Mouse (Mus musculus) forebrain, embryonic 12.5 days (tissue): ENCODE data around the gene Gnpat. TPM values are rescaled to one million over a fixed set of nuclear protein-coding genes. Genes with fewer than 3 reads are reported as not detected.

Experiments used
- ATAC-seq: fragments of 200-750 bp; cut with Nextera tagmentation; 2 replicates; pipeline ENCODE4 v1.8.0; 2017; ENCODE audit warnings: moderate TSS enrichment; ENCODE audit not compliant: low FRiP score
- H3K27ac ChIP-seq: fragments of 300-500 bp; sonication (generic); 2 replicates; pipeline ENCODE4 v1.5.1; 2016; ENCODE audit warnings: mild to moderate bottlenecking
- H3K27me3 ChIP-seq: fragments of 300-500 bp; sonication (generic); 2 replicates; pipeline ENCODE4 v1.6.1; 2016; ENCODE audit warnings: mild to moderate bottlenecking
- H3K36me3 ChIP-seq: fragments of 300-500 bp; sonication (generic); replicated peaks from 2 replicates; pipeline ENCODE4 v1.6.1; 2016; ENCODE audit warnings: mild to moderate bottlenecking
- H3K4me1 ChIP-seq: fragments of 300-500 bp; sonication (generic); 2 replicates; pipeline ENCODE4 v1.6.1; 2016
- H3K4me2 ChIP-seq: fragments of 300-500 bp; sonication (generic); 2 replicates; pipeline ENCODE4 v1.6.1; 2016; ENCODE audit warnings: mild to moderate bottlenecking, moderate library complexity
- H3K4me3 ChIP-seq: fragments of 300-500 bp; sonication (generic); replicated peaks from 2 replicates; pipeline ENCODE4 v1.5.1; 2016; ENCODE audit warnings: mild to moderate bottlenecking
- H3K9ac ChIP-seq: fragments of 300-500 bp; sonication (generic); 2 replicates; pipeline ENCODE4 v1.6.1; 2016; ENCODE audit warnings: mild to moderate bottlenecking
- H3K9me3 ChIP-seq: fragments of 300-500 bp; sonication (generic); 2 replicates; pipeline ENCODE4 v1.6.1; 2016
- WGBS: fragments of 180-500 bp; shearing (Covaris S2); methylation state at CpG from one replicate; pipeline ENCODE4 v1.1.7; 2016; 5-methylcytosine and 5-hydroxymethylcytosine counted together
- polyA plus RNA-seq: library from polyadenylated mRNA; unstranded; fragments of >200 nt; fragmentation: Nextera tagmentation; extraction: Ambion mirVana; gene quantifications from 2 replicates; pipeline ENCODE4 v1.2.1, GENCODE M21; 2016

Gene Gnpat
- polyA plus RNA-seq, 1 experiment from 2014 or later: 131 TPM

- H3K9ac ChIP-seq: no peak overlapping the region
- no peak overlapping the region for H3K4me2 ChIP-seq
- no peak for ATAC-seq
- peaks cover 64% of the 10 kb centered on the region for H3K36me3 ChIP-seq
- no peak overlapping the region for H3K4me3 ChIP-seq
- no peaks in the 10 kb centered on the region for H3K27me3 ChIP-seq
- peaks cover 5% of the 10 kb centered on the region for H3K4me1 ChIP-seq
- 95% methylated on average over 5 of the region's 5 CpGs for whole genome bisulfite sequencing
- H3K27ac ChIP-seq: no peak overlapping the region
- no peaks in the 10 kb centered on the region for H3K9me3 ChIP-seq
These were observed 51.2 kb downstream of the Gnpat start for GRCm38 (mm10) chr8:124914061-124914460.

GRCm38 (mm10) chr8:124917741-124918484 lies 55.1 kb downstream of the Gnpat start:
- WGBS: 79% methylated on average over 18 of the region's 18 CpGs
- H3K9me3 ChIP-seq: no peaks in the 10 kb centered on the region
- no peak overlapping the region for H3K4me2 ChIP-seq
- H3K4me3 ChIP-seq: no peak overlapping the region
- peaks cover 8% of the 10 kb centered on the region for H3K4me1 ChIP-seq
- H3K27me3 ChIP-seq: no peaks in the 10 kb centered on the region
- ATAC-seq: no peak
- H3K9ac ChIP-seq: no peak overlapping the region
- H3K27ac ChIP-seq: 0 out of 2 replicates have a peak overlapping the region, but pooled peaks have one; percentile 0
- peaks cover 27% of the 10 kb centered on the region for H3K36me3 ChIP-seq

- Histone ChIP-seq H3K4me2 (no peak overlapping the region), H3K27me3 (no peaks in the 10 kb centered on the region), H3K4me1 (peaks cover 11% of the 10 kb centered on the region), H3K27ac (no peak overlapping the region), H3K9ac (no peak overlapping the region), H3K4me3 (no peak overlapping the region), H3K36me3 (peaks cover 9% of the 10 kb centered on the region; the same call in 1 of the 2 replicates), H3K9me3 (no peaks in the 10 kb centered on the region)
- 87% methylated on average over 18 of the region's 18 CpGs for WGBS
- no peak for ATAC-seq
These were observed 58.8 kb downstream of the Gnpat start for GRCm38 (mm10) chr8:124921369-124922279.

- Histone ChIP-seq H3K4me2 (no peak overlapping the region), H3K9me3 (no peaks in the 10 kb centered on the region), H3K4me1 (peaks cover 11% of the 10 kb centered on the region), H3K9ac (no peak overlapping the region), H3K27ac (no peak overlapping the region), H3K27me3 (no peaks in the 10 kb centered on the region), H3K36me3 (peaks cover 17% of the 10 kb centered on the region), H3K4me3 (no peak overlapping the region)
- WGBS: 92% methylated on average over 11 of the region's 11 CpGs
- ATAC-seq: no peak
These were observed 59.8 kb downstream of the Gnpat start for GRCm38 (mm10) chr8:124922490-124923089.

GRCm38 (mm10) chr8:124923971-124924652 lies 61.3 kb downstream of the Gnpat start:
- Histone ChIP-seq H3K4me1 (peaks cover 5% of the 10 kb centered on the region), H3K27ac (no peak overlapping the region), H3K4me3 (no peak overlapping the region), H3K4me2 (no peak overlapping the region), H3K27me3 (no peaks in the 10 kb centered on the region), H3K9me3 (no peaks in the 10 kb centered on the region), H3K36me3 (peaks cover 23% of the 10 kb centered on the region), H3K9ac (no peak overlapping the region)
- no peak for ATAC-seq
- 87% methylated on average over 15 of the region's 15 CpGs for WGBS

- Histone ChIP-seq H3K9ac (no peak overlapping the region), H3K4me2 (no peak overlapping the region), H3K4me3 (no peak overlapping the region), H3K27me3 (no peaks in the 10 kb centered on the region), H3K9me3 (no peaks in the 10 kb centered on the region), H3K27ac (no peak overlapping the region), H3K4me1 (peaks cover 5% of the 10 kb centered on the region), H3K36me3 (peaks cover 25% of the 10 kb centered on the region)
- 87% methylated on average over 14 of the region's 14 CpGs for WGBS
- no peak for ATAC-seq
These were observed 62.9 kb downstream of the Gnpat start for GRCm38 (mm10) chr8:124925544-124926266.

GRCm38 (mm10) chr8:124926351-124926771 lies 63.5 kb downstream of the Gnpat start:
- H3K4me2 ChIP-seq: no peak overlapping the region
- H3K4me1 ChIP-seq: peaks cover 5% of the 10 kb centered on the region
- no peak for ATAC-seq
- peaks cover 25% of the 10 kb centered on the region for H3K36me3 ChIP-seq
- H3K27ac ChIP-seq: no peak overlapping the region
- WGBS: 87% methylated on average over 10 of the region's 10 CpGs
- no peaks in the 10 kb centered on the region for H3K27me3 ChIP-seq
- H3K4me3 ChIP-seq: no peak overlapping the region
- no peaks in the 10 kb centered on the region for H3K9me3 ChIP-seq
- H3K9ac ChIP-seq: no peak overlapping the region

- ATAC-seq: no peak
- Histone ChIP-seq H3K9ac (no peak overlapping the region), H3K4me3 (no peak overlapping the region), H3K9me3 (no peaks in the 10 kb centered on the region), H3K4me1 (peaks cover 2% of the 10 kb centered on the region; the same call in 1 of the 2 replicates), H3K27me3 (no peaks in the 10 kb centered on the region), H3K36me3 (peaks cover 22% of the 10 kb centered on the region), H3K4me2 (no peak overlapping the region), H3K27ac (no peak overlapping the region)
- 92% methylated on average over 11 of the region's 11 CpGs for WGBS
These were observed 66.2 kb downstream of the Gnpat start for GRCm38 (mm10) chr8:124929006-124929405.

GRCm38 (mm10) chr8:124930086-124930485 lies 67.3 kb downstream of the Gnpat start:
- Histone ChIP-seq H3K27me3 (no peaks in the 10 kb centered on the region), H3K4me2 (no peak overlapping the region), H3K27ac (no peak overlapping the region), H3K4me1 (no peaks in the 10 kb centered on the region), H3K9me3 (no peaks in the 10 kb centered on the region), H3K36me3 (peaks cover 22% of the 10 kb centered on the region), H3K9ac (no peak overlapping the region), H3K4me3 (no peak overlapping the region)
- 95% methylated on average over 13 of the region's 13 CpGs for WGBS
- no peak for ATAC-seq

GRCm38 (mm10) chr8:124930649-124931048 lies 67.8 kb downstream of the Gnpat start:
- peaks cover 22% of the 10 kb centered on the region for H3K36me3 ChIP-seq
- ATAC-seq: no peak

GRCm38 (mm10) chr8:124932435-124932834 lies 69.6 kb downstream of the Gnpat start:
- Histone ChIP-seq H3K27ac (no peak overlapping the region), H3K9ac (no peak overlapping the region), H3K4me2 (no peak overlapping the region), H3K27me3 (no peaks in the 10 kb centered on the region), H3K36me3 (peaks cover 13% of the 10 kb centered on the region; the same call in 1 of the 2 replicates), H3K4me1 (no peaks in the 10 kb centered on the region), H3K4me3 (no peak overlapping the region), H3K9me3 (no peaks in the 10 kb centered on the region)
- WGBS: 89% methylated on average over 3 of the region's 3 CpGs
- ATAC-seq: no peak

More at GRCm38 (mm10) chr8:124930649-124931048, 67.8 kb downstream of the Gnpat start:
- no peaks in the 10 kb centered on the region for H3K4me1 ChIP-seq
- no peak overlapping the region for H3K27ac ChIP-seq
- H3K27me3 ChIP-seq: no peaks in the 10 kb centered on the region
- H3K9me3 ChIP-seq: no peaks in the 10 kb centered on the region
- no peak overlapping the region for H3K4me2 ChIP-seq
- H3K4me3 ChIP-seq: no peak overlapping the region
- 91% methylated on average over 4 of the region's 4 CpGs for WGBS
- no peak overlapping the region for H3K9ac ChIP-seq
